In genomic region chr8:49101156-49101555, GRCm38 (mm10) we compare ENCODE assay signal across 16 mouse cellular contexts.
"Had no signal": no experiment of that assay in that cellular context is flagged by ENCODE, and none has a peak within 500 bp of the region (broad histone marks: within the 10 kb centered on the region; RNA-seq: fewer than 3 reads in every experiment).

No protein-coding gene starts in this region.

- H3K27ac ChIP-seq: neural tube, embryonic 12.5 days; neural tube, embryonic 13.5 days; neural tube, embryonic 15.5 days; stomach, embryonic 15.5 days; stomach, postnatal 0 days had no signal

- H3K4me3 ChIP-seq: neural tube, embryonic 12.5 days; neural tube, embryonic 13.5 days; neural tube, embryonic 15.5 days; stomach, embryonic 15.5 days had no signal

- H3K36me3 ChIP-seq: neural tube, embryonic 12.5 days; neural tube, embryonic 13.5 days; neural tube, embryonic 15.5 days; stomach, embryonic 15.5 days had no signal

- H3K4me1 ChIP-seq: neural tube, embryonic 12.5 days; neural tube, embryonic 13.5 days; neural tube, embryonic 15.5 days; stomach, embryonic 15.5 days had no signal

- H3K4me2 ChIP-seq: neural tube, embryonic 12.5 days; neural tube, embryonic 13.5 days; neural tube, embryonic 15.5 days; stomach, embryonic 15.5 days had no signal

- H3K9me3 ChIP-seq: neural tube, embryonic 15.5 days; stomach, embryonic 15.5 days had no signal

- DNase-seq: right cerebral cortex, adult 18-20 months; right cerebral cortex, postnatal 14 days; right cerebral cortex, postnatal 25 days; right cerebral cortex, postnatal 4 days; spleen, adult 18-20 months; thymus, adult 18-20 months; thymus, adult 2 months; thymus, postnatal 14 days; thymus, postnatal 25 days; thymus, postnatal 36 days; thymus, postnatal 4 days had no signal

- H3K27me3 ChIP-seq: neural tube, embryonic 12.5 days; neural tube, embryonic 13.5 days; neural tube, embryonic 15.5 days; stomach, embryonic 15.5 days had no signal

- H3K9ac ChIP-seq: neural tube, embryonic 12.5 days; neural tube, embryonic 13.5 days; neural tube, embryonic 15.5 days; stomach, embryonic 15.5 days had no signal
